Mouse (Mus musculus) splenic B cell, adult 2 months (primary cell): ENCODE data around the gene Hc.
A peak's percentile ranks its signal among the peaks of the same experiment; 100 is the strongest.

Experiments
- DNase-seq: peaks from one replicate; pipeline ENCODE4 v3.0.0-alpha.2; 2011; ENCODE audit warnings: low read depth, low spot score
- H3K27me3 ChIP-seq: 2 replicates; pipeline ENCODE4 v1.6.1; 2012; ENCODE audit warnings: mild to moderate bottlenecking, low read length, moderate library complexity, mixed read lengths; ENCODE audit not compliant: control insufficient read depth, poor library complexity, insufficient read depth, severe bottlenecking
- H3K36me3 ChIP-seq: 2 replicates; pipeline ENCODE4 v1.6.1; 2012; ENCODE audit warnings: mild to moderate bottlenecking, low read length, moderate library complexity, mixed read lengths; ENCODE audit not compliant: control insufficient read depth, poor library complexity, insufficient read depth, severe bottlenecking

The Hc gene

DNA sequence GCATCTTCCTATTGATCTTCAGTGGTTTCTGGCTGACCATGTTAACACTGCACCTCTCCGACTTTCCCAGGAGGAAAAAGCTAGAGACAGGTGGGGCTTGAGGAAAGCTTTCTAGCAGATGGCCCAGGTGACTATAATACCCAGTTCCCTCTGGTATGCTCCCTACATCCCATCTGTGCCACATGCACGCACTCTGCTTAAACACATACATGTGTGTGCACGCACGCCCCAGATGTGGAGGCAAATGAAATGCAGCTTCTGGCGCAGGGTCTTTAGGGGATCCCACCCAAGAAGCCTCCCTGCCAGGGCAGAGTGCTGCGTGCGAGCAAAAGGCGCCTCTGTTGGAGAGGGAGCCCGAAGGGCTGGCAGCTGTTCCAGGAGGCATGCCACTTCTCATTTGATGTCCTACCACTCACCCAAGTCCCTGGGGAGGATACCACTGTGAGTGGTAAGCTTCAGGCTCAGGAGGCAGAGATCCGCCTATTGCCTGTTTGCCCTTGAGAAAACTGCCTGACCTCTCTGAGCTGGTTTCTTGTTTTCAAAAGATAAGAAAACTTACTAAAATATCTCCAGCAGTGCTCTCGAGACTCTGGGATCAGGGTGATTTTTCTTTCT is 120.1 kb downstream of the Hc start:
- Histone ChIP-seq H3K36me3 (no peaks in the 10 kb centered on the region), H3K27me3 (no peaks in the 10 kb centered on the region)
- DNase-seq = peak; percentile 80

DNA sequence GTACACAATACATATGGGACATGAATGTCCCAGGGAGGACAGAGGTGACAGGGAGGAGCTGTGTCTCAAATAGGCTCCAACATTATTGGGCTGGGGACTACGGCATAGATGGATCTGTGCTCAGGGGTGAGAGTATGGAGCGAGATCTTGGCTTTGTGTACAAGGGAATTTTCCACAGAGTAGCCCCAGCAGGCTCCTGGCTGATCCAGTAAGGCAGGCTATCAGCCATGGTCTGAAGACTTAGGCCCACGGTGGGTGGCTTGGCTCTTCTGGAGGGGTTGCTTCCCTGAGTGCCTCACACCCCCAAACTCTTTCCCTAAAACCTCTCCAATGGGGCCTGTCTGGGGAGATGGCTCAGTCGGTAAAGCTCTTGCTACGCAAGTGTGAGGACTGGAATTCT is 121.0 kb downstream of the Hc start:
- H3K27me3 ChIP-seq = no peaks in the 10 kb centered on the region
- DNase-seq = no peak
- H3K36me3 ChIP-seq = no peaks in the 10 kb centered on the region

DNA sequence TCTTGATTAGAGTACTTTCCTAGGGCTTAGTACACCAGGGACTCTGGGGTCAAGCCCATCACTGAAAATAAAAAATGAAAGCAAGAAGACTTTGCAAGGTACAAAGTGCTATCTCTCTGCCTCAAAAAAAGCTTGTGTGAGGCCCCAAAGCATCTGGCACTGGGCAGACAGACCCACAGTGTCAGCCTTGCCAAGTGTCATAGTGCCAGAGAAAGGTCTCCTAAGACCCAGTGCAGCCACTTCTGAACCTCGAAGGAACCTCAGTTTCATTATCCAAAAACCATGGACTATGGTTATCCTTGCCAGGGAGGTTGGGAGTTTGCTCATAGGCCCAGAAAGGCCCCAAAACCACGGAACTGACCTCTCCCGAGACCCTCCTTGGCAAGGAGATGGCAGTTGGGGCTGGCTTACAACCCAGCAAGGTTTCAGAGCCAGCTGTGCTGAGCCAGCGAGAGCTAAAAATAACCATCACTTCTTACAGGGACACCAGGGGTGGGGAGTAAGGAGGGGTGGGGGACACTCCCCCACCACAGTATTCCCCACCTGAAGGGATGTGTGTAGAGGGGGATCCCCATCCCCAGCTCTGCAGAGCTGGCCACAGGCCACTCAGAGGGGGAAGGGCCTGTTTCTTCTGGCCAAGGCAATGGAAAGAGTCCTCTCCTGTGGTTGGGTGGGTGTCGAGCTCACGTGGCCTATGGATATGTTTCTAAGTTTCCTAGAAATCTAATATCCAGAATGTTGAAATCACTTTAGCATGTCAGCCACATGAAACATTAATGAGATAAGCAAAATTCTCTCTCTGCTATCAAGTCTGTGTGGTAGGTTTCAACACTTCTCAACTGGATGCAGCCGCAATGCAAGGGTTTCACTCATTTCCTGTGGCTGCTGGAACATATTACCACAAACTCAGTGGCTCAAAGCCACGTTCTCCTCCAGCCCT is 122.7 kb downstream of the Hc start:
- DNase-seq = peak; percentile 34

DNA sequence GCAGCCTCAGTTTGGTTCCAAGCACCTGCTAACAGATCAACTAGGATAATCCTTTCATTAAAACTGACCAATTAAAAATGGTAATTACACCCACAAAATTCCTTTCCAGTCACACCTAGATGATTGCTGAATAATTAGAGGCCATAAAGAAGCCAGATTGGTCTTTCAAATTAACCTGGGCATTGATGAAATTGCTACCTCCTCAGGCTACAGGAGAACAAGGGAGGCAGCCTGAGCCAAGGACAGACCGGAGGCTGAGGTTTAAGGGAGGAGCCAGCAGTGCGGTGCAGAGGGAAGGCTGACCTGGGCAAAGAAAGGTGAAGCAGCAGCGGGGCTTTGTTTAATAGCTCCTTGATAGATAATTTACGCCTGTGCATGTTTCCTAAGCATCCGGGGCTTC is 123.8 kb downstream of the Hc start:
- Histone ChIP-seq H3K27me3 (no peaks in the 10 kb centered on the region), H3K36me3 (no peaks in the 10 kb centered on the region)
- DNase-seq = no peak

More for the DNA sequence above, 122.7 kb downstream of the Hc start:
- H3K36me3 ChIP-seq = no peaks in the 10 kb centered on the region
- no peaks in the 10 kb centered on the region for H3K27me3 ChIP-seq
